Mouse (Mus musculus) kidney, adult 11 months (tissue): ENCODE data around the gene Slc35b3.
A peak's percentile ranks its signal among the peaks of the same experiment; 100 is the strongest.

Experiments used
- DNase-seq: peaks from one replicate; pipeline ENCODE4 v3.0.0; 2022

Slc35b3 gene

GRCm38 (mm10) chr13:38960063-38961050 is at the start of gene Slc35b3:
Gene Slc35b3 (minus strand): TSS chr13:38960875.
- DNase-seq = peak; percentile 79

- no peak for DNase-seq
Measured at GRCm38 (mm10) chr13:39010280-39010679, 49.6 kb upstream of the Slc35b3 start.

GRCm38 (mm10) chr13:39003101-39003762 is 42.6 kb upstream of the Slc35b3 start:
- DNase-seq = no peak

- DNase-seq = no peak
Measured at GRCm38 (mm10) chr13:39002424-39002823, 41.7 kb upstream of the Slc35b3 start.

- no peak for DNase-seq
Measured at GRCm38 (mm10) chr13:39001434-39001833, 40.8 kb upstream of the Slc35b3 start.

GRCm38 (mm10) chr13:38998958-38999357 is 38.3 kb upstream of the Slc35b3 start:
- DNase-seq = no peak

GRCm38 (mm10) chr13:38992529-38992928 is 31.9 kb upstream of the Slc35b3 start:
- DNase-seq = peak; percentile 10

- no peak for DNase-seq
Measured at GRCm38 (mm10) chr13:38983751-38984150, 23.1 kb upstream of the Slc35b3 start.

- no peak for DNase-seq
Measured at GRCm38 (mm10) chr13:38980900-38981299, 20.2 kb upstream of the Slc35b3 start.

GRCm38 (mm10) chr13:38976978-38977377 is 16.3 kb upstream of the Slc35b3 start:
- DNase-seq = no peak

GRCm38 (mm10) chr13:38975853-38976252 is 15.2 kb upstream of the Slc35b3 start:
- no peak for DNase-seq

- no peak for DNase-seq
Measured at GRCm38 (mm10) chr13:38972602-38973001, 11.9 kb upstream of the Slc35b3 start.

- no peak for DNase-seq
Measured at GRCm38 (mm10) chr13:38971047-38971446, 10.4 kb upstream of the Slc35b3 start.

- DNase-seq = no peak
Measured at GRCm38 (mm10) chr13:38967518-38967917, 6.8 kb upstream of the Slc35b3 start.

- DNase-seq = no peak
Measured at GRCm38 (mm10) chr13:38966922-38967448, 6.3 kb upstream of the Slc35b3 start.

GRCm38 (mm10) chr13:38962771-38963170 is 2.1 kb upstream of the Slc35b3 start:
- no peak for DNase-seq

GRCm38 (mm10) chr13:38958037-38958436 is 2.6 kb downstream of the Slc35b3 start:
- no peak for DNase-seq

- no peak for DNase-seq
Measured at GRCm38 (mm10) chr13:38946296-38947012, 14.2 kb downstream of the Slc35b3 start.

GRCm38 (mm10) chr13:38945767-38946166 is 14.9 kb downstream of the Slc35b3 start:
- DNase-seq = no peak

- no peak for DNase-seq
Measured at GRCm38 (mm10) chr13:38944951-38945350, 15.7 kb downstream of the Slc35b3 start.

- no peak for DNase-seq
Measured at GRCm38 (mm10) chr13:38941786-38942185, 18.9 kb downstream of the Slc35b3 start.

GRCm38 (mm10) chr13:38941280-38941679 is 19.4 kb downstream of the Slc35b3 start:
- DNase-seq = no peak

- DNase-seq = no peak
Measured at GRCm38 (mm10) chr13:38938433-38938832, 22.2 kb downstream of the Slc35b3 start.
